Mouse (Mus musculus) CH12.LX (cell line): ENCODE measurements around the gene Clcn6. TPM values are rescaled to one million over a fixed set of nuclear protein-coding genes. Genes with fewer than 3 reads are reported as not detected.

Experiments used
- DNase-seq: peaks from one replicate; pipeline ENCODE4 v3.0.0-alpha.2; 2013; ENCODE audit errors: extremely low read depth
- H3K27ac ChIP-seq: 2 replicates; pipeline ENCODE4 v1.5.1; 2012; ENCODE audit warnings: low read depth, mild to moderate bottlenecking, control low read depth, moderate library complexity; ENCODE audit not compliant: insufficient read depth
- H3K27me3 ChIP-seq: replicated peaks from 2 replicates; pipeline ENCODE3; 2012; ENCODE audit warnings: inconsistent platforms
- H3K36me3 ChIP-seq, 2 experiments: replicated peaks in 1 of 2; 2 replicates each; pipeline versions ENCODE3 to v1.6.1; 2012; ENCODE audit warnings: inconsistent platforms in 1 of 2, low read length in 1 of 2, mild to moderate bottlenecking in 1 of 2, mixed read lengths in 1 of 2, moderate library complexity in 1 of 2; ENCODE audit not compliant: control insufficient read depth in 1 of 2, insufficient read depth in 1 of 2
- H3K4me1 ChIP-seq, 2 experiments: 2 replicates each; pipeline ENCODE4 v1.6.1; 2012; ENCODE audit warnings: inconsistent platforms in 1 of 2, moderate library complexity in 1 of 2; ENCODE audit not compliant: insufficient read depth in 2 of 2, control insufficient read depth in 1 of 2
- H3K4me2 ChIP-seq: 2 replicates; pipeline ENCODE4 v1.6.1; 2012; ENCODE audit warnings: low read depth, mild to moderate bottlenecking, control low read depth; ENCODE audit not compliant: poor library complexity, insufficient read depth, severe bottlenecking
- H3K4me3 ChIP-seq, 3 experiments: fragments of 150-350 bp in 1 of 3; sonication (generic) in 1 of 3; replicated peaks in 1 of 3; 2 replicates each; pipeline versions ENCODE3 to v1.5.1; 2011 to 2012; ENCODE audit warnings: low read depth in 2 of 3, low read length in 2 of 3, mild to moderate bottlenecking in 2 of 3, moderate library complexity in 2 of 3, control low read depth in 1 of 3, improper control_type of control experiment in 1 of 3, inconsistent platforms in 1 of 3, mixed read lengths in 1 of 3; ENCODE audit not compliant: poor library complexity in 1 of 3
- H3K79me2 ChIP-seq: replicated peaks from 2 replicates; pipeline ENCODE4 v1.6.1; 2012; ENCODE audit warnings: mild to moderate bottlenecking, moderate library complexity; ENCODE audit not compliant: control insufficient read depth, poor library complexity, insufficient read depth, severe bottlenecking; ENCODE audit errors: extremely low read depth
- H3K9ac ChIP-seq: 2 replicates; pipeline ENCODE4 v1.6.1; 2012; ENCODE audit warnings: low read depth, mild to moderate bottlenecking, control low read depth, moderate library complexity; ENCODE audit not compliant: insufficient read depth
- H3K9me3 ChIP-seq: replicated peaks from 2 replicates; pipeline ENCODE3; 2012; ENCODE audit warnings: low read length, inconsistent platforms, mixed read lengths
- BHLHE40 ChIP-seq: IDR thresholded peaks from 2 replicates; pipeline ENCODE4 v1.6.1; 2011; ENCODE audit warnings: mild to moderate bottlenecking, low read depth, low read length, improper control_type of control experiment
- CTCF ChIP-seq, 2 experiments: IDR thresholded peaks in 1 of 2; conservative IDR thresholded peaks in 1 of 2; 2 replicates each; pipeline ENCODE4 v1.5.1; 2011 to 2012; ENCODE audit warnings: low read depth in 2 of 2, low read length in 2 of 2, improper control_type of control experiment in 1 of 2, inconsistent platforms in 1 of 2, mild to moderate bottlenecking in 1 of 2, moderate library complexity in 1 of 2
- ELF1 ChIP-seq: IDR thresholded peaks from 2 replicates; pipeline ENCODE4 v1.6.1; 2014; ENCODE audit warnings: low read depth, mild to moderate bottlenecking, inconsistent platforms, low read length, improper control_type of control experiment
- HCFC1 ChIP-seq: IDR thresholded peaks from 2 replicates; pipeline ENCODE4 v1.6.1; 2012; ENCODE audit warnings: low read depth, mild to moderate bottlenecking, inconsistent platforms, low read length, improper control_type of control experiment
- JUN ChIP-seq: IDR thresholded peaks from 2 replicates; pipeline ENCODE4 v1.6.1; 2011; ENCODE audit warnings: low read depth, mild to moderate bottlenecking, low read length, improper control_type of control experiment, moderate library complexity; ENCODE audit not compliant: insufficient read depth
- JUND ChIP-seq: conservative IDR thresholded peaks from 2 replicates; pipeline ENCODE4 v1.6.1; 2011; ENCODE audit warnings: low read depth, low read length, improper control_type of control experiment
- MAX ChIP-seq: IDR thresholded peaks from 2 replicates; pipeline ENCODE4 v1.6.1; 2011; ENCODE audit warnings: low read length, improper control_type of control experiment
- NELFE ChIP-seq: IDR thresholded peaks from 2 replicates; pipeline ENCODE4 v1.6.1; 2011; ENCODE audit warnings: low read depth, low read length, improper control_type of control experiment
- PAX5 ChIP-seq: IDR thresholded peaks from 2 replicates; pipeline ENCODE4 v1.6.1; 2012; ENCODE audit warnings: low read length, inconsistent platforms, mixed read lengths
- TBP ChIP-seq: conservative IDR thresholded peaks from 2 replicates; pipeline ENCODE4 v1.6.1; 2011; ENCODE audit warnings: low read depth, low read length, improper control_type of control experiment
- TCF12 ChIP-seq: IDR thresholded peaks from 2 replicates; pipeline ENCODE4 v1.6.1; 2014; ENCODE audit warnings: low read depth, mild to moderate bottlenecking, inconsistent platforms, low read length, improper control_type of control experiment
- ZC3H11A ChIP-seq: IDR thresholded peaks from 2 replicates; pipeline ENCODE4 v1.6.1; 2012; ENCODE audit warnings: low read depth, mild to moderate bottlenecking, inconsistent platforms, low read length, improper control_type of control experiment
- ZNF384 ChIP-seq: IDR thresholded peaks from 2 replicates; pipeline ENCODE4 v1.6.1; 2012; ENCODE audit warnings: low read depth, low read length, improper control_type of control experiment, inconsistent platforms
- dilution Hi-C: fragments of 300-500 bp; cut with MboI; formaldehyde crosslinking; loops from 2 replicates; pipeline ENCODE4 v1.14.3; 2020; ENCODE audit warnings: low sequenced_read_pairs; ENCODE audit not compliant: extremely low pct_unique_long_range_greater_than_20kb, extremely low pct_ligation_motif_present
- in situ Hi-C: fragments of 300-500 bp; cut with MboI; formaldehyde crosslinking; loops from 3 replicates; pipeline ENCODE4 v1.14.3; 2019; ENCODE audit warnings: low sequenced_read_pairs, low pct_ligation_motif_present, low pct_unique_long_range_greater_than_20kb, mixed read lengths
- polyA plus RNA-seq: library from polyadenylated mRNA; unstranded; fragments of >175 nt; gene quantifications from 2 replicates; pipeline ENCODE4 v1.2.1, GENCODE M21; 2012; ENCODE audit warnings: low read depth; ENCODE audit not compliant: insufficient read length
- total RNA-seq, 2 experiments: library from RNA; depleted of rRNA; stranded (reverse); fragments of 300-350 nt in 1 of 2; fragments of >200 nt in 1 of 2; gene quantifications; 2 replicates each; pipeline ENCODE4 v1.2.3; 2012 to 2014

Clcn6 gene
- total and polyA plus RNA-seq, 3 experiments = 4.8 to 10.6 (median 5.7) TPM

- no peaks in the 10 kb centered on the region for H3K4me1 ChIP-seq
- TF ChIP-seq ZNF384 = peak; percentile 54
- TF ChIP-seq HCFC1 = no peak
- no peak for DNase-seq
- H3K4me2 ChIP-seq = no peak overlapping the region
- in situ Hi-C loops = loop anchor here (5.0 kb wide), 1 partner anchor 40 kb away; no protein-coding TSS in a partner anchor
- H3K9me3 ChIP-seq = no peaks in the 10 kb centered on the region
- no peak overlapping the region for H3K27ac ChIP-seq
- no peak overlapping the region for H3K9ac ChIP-seq
- no peaks in the 10 kb centered on the region for H3K79me2 ChIP-seq
- no peak overlapping the region for H3K4me3 ChIP-seq
- H3K27me3 ChIP-seq = no peaks in the 10 kb centered on the region
- peaks cover 26 to 59% of the 10 kb centered on the region in 2 experiments for H3K36me3 ChIP-seq
- dilution Hi-C loops = no loop called here
Measured at GRCm38 (mm10) chr4:148001866-148002265, 36.8 kb downstream of the Clcn6 start.

- Histone ChIP-seq H3K4me3 (no peak overlapping the region), H3K79me2 (no peaks in the 10 kb centered on the region), H3K27me3 (no peaks in the 10 kb centered on the region), H3K4me2 (no peak overlapping the region), H3K36me3 (peaks cover 19 to 52% of the 10 kb centered on the region in 2 experiments), H3K4me1 (no peaks in the 10 kb centered on the region), H3K9ac (no peak overlapping the region), H3K27ac (no peak overlapping the region), H3K9me3 (no peaks in the 10 kb centered on the region)
- DNase-seq = no peak
- TF ChIP-seq PAX5 (no peak), TBP (no peak), CTCF (conservative IDR thresholded peaks at IDR 0.05 in 1 of 2, IDR thresholded peaks at IDR 0.05 in 1 of 2; ENCODE audit: low read depth in 2 of 2, low read length in 2 of 2) (no peak), ZNF384 (no peak), ZC3H11A (no peak), JUN (no peak), BHLHE40 (no peak), MAX (no peak), HCFC1 (no peak), JUND (no peak), TCF12 (no peak), NELFE (no peak), ELF1 (no peak)
- in situ Hi-C loops = loop anchor here (5.0 kb wide), 1 partner anchor 39 kb away; no protein-coding TSS in a partner anchor
- dilution Hi-C loops = no loop called here
Measured at GRCm38 (mm10) chr4:148001013-148001789, 37.4 kb downstream of the Clcn6 start.
